Mouse (Mus musculus) neural tube, embryonic 12.5 days (tissue): Measurements from ENCODE around the gene Hist1h2bc. TPM values are rescaled to one million over a fixed set of nuclear protein-coding genes. Genes with fewer than 3 reads are reported as not detected.
"Not testable (repeated sequence)": the region's sequence is repeated elsewhere in the genome, so short reads cannot be mapped to it uniquely, and the experiment has no call there.

Source experiments
- ATAC-seq: fragments of 200-750 bp; cut with Nextera tagmentation; 2 replicates; pipeline ENCODE4 v1.8.0; 2017; ENCODE audit warnings: low read depth, mild to moderate bottlenecking, moderate TSS enrichment, moderate library complexity; ENCODE audit not compliant: low FRiP score
- H3K27ac ChIP-seq: fragments of 300-500 bp; sonication (generic); 2 replicates; pipeline ENCODE4 v1.5.1; 2016
- H3K27me3 ChIP-seq: fragments of 300-500 bp; sonication (generic); replicated peaks from 2 replicates; pipeline ENCODE4 v1.6.1; 2016; ENCODE audit warnings: mild to moderate bottlenecking
- H3K36me3 ChIP-seq: fragments of 300-500 bp; sonication (generic); 2 replicates; pipeline ENCODE4 v1.6.1; 2016; ENCODE audit warnings: mild to moderate bottlenecking
- H3K4me1 ChIP-seq: fragments of 300-500 bp; sonication (generic); 2 replicates; pipeline ENCODE4 v1.6.1; 2016
- H3K4me2 ChIP-seq: fragments of 300-500 bp; sonication (generic); replicated peaks from 2 replicates; pipeline ENCODE4 v1.6.1; 2016; ENCODE audit warnings: mild to moderate bottlenecking
- H3K4me3 ChIP-seq: fragments of 300-500 bp; sonication (generic); 2 replicates; pipeline ENCODE4 v1.5.1; 2016
- H3K9ac ChIP-seq: fragments of 300-500 bp; sonication (generic); 2 replicates; pipeline ENCODE4 v1.6.1; 2016; ENCODE audit warnings: mild to moderate bottlenecking
- H3K9me3 ChIP-seq: fragments of 300-500 bp; sonication (generic); 2 replicates; pipeline ENCODE4 v1.6.1; 2016; ENCODE audit warnings: mild to moderate bottlenecking
- WGBS: fragments of 180-500 bp; shearing (Covaris S2); methylation state at CpG from one replicate; pipeline ENCODE4 v1.1.7; 2016; 5-methylcytosine and 5-hydroxymethylcytosine counted together
- polyA plus RNA-seq: library from polyadenylated mRNA; unstranded; fragments of >200 nt; fragmentation: Nextera tagmentation; extraction: Ambion mirVana; gene quantifications from 2 replicates; pipeline ENCODE4 v1.2.1, GENCODE M21; 2016

Gene Hist1h2bc
- polyA plus RNA-seq, 1 experiment from 2014 or later = 28.0 TPM

- H3K36me3 ChIP-seq, H3K9me3 ChIP-seq, H3K4me2 ChIP-seq, H3K9ac ChIP-seq, ATAC-seq, H3K27me3 ChIP-seq, H3K4me3 ChIP-seq, H3K27ac ChIP-seq, H3K4me1 ChIP-seq: not testable (repeated sequence)
- WGBS = 92% methylated on average over 2 of the region's 2 CpGs
Measured at GRCm38 (mm10) chr13:23702801-23703200, 18.8 kb downstream of the Hist1h2bc start.

- H3K9ac ChIP-seq = no peak overlapping the region
- WGBS = 88% methylated on average over 7 of the region's 7 CpGs
Measured at GRCm38 (mm10) chr13:23705751-23706356, 21.9 kb downstream of the Hist1h2bc start.

GRCm38 (mm10) chr13:23706771-23707170 lies 22.8 kb downstream of the Hist1h2bc start:
- H3K36me3 ChIP-seq = no peaks in the 10 kb centered on the region
- H3K27me3 ChIP-seq = no peaks in the 10 kb centered on the region
- H3K4me2 ChIP-seq = no peak overlapping the region
- no peak overlapping the region for H3K27ac ChIP-seq
- H3K4me1 ChIP-seq = peaks cover 11% of the 10 kb centered on the region; the same call in 1 of the 2 replicates
- no peak overlapping the region for H3K9ac ChIP-seq
- H3K9me3 ChIP-seq = no peaks in the 10 kb centered on the region
- WGBS = 94% methylated on average over 12 of the region's 12 CpGs
- no peak for ATAC-seq
- H3K4me3 ChIP-seq = no peak overlapping the region

More at GRCm38 (mm10) chr13:23705751-23706356, 21.9 kb downstream of the Hist1h2bc start:
- Histone ChIP-seq H3K27me3 (no peaks in the 10 kb centered on the region), H3K9me3 (no peaks in the 10 kb centered on the region), H3K27ac (no peak overlapping the region), H3K4me2 (no peak overlapping the region), H3K36me3 (no peaks in the 10 kb centered on the region), H3K4me1 (peaks cover 11% of the 10 kb centered on the region; the same call in 1 of the 2 replicates), H3K4me3 (no peak overlapping the region)
- no peak for ATAC-seq

DNA sequence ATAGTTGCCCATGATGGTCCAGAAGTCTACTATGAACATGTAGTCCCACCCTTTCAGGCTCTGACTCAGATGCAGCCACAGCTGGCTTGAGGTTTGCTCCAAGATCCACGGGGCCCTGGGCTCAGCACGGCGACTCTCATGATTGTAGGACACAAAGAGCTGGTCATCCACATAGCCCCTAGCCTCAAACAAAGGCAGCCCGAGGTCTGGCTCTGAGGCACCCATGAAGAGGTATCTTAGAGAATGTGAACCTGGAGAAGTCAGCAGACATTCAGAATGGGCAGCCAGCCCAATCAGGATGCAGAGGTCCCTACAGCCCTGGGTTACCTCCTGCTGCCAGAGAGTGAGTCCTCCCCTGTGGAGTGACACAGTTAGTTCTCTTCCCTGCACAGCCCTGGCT lies 24.0 kb downstream of the Hist1h2bc start:
- Histone ChIP-seq H3K4me1 (peaks cover 11% of the 10 kb centered on the region; the same call in 1 of the 2 replicates), H3K9me3 (no peaks in the 10 kb centered on the region), H3K4me3 (no peak overlapping the region), H3K9ac (no peak overlapping the region), H3K27me3 (no peaks in the 10 kb centered on the region), H3K4me2 (no peak overlapping the region), H3K36me3 (no peaks in the 10 kb centered on the region), H3K27ac (no peak overlapping the region)
- WGBS = 79% methylated on average over 4 of the region's 4 CpGs
- ATAC-seq = no peak

DNA sequence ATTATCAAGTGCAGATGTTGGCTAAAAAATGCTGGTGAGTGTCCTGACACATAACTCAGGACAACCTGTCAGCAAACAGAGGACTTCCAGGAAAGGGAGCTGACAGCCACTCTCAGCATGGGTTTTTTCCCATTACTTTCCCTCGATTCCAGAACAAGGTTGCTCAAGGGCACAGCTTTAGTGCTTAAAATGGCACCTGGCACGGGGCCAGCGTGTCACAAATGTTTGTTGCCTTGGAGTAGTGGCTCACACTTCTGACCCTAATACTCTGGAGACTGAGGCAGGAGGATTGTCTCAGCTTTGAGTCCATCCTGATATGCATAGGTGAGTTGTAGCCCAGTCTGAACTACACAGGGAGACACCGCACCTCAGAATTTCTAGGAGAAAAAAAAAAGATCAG lies 24.7 kb downstream of the Hist1h2bc start:
- Histone ChIP-seq H3K9ac (no peak overlapping the region), H3K4me2 (no peak overlapping the region), H3K4me3 (no peak overlapping the region), H3K9me3 (no peaks in the 10 kb centered on the region), H3K36me3 (no peaks in the 10 kb centered on the region), H3K4me1 (peaks cover 11% of the 10 kb centered on the region; the same call in 1 of the 2 replicates), H3K27me3 (no peaks in the 10 kb centered on the region), H3K27ac (no peak overlapping the region)
- no peak for ATAC-seq
- WGBS = 79% methylated on average over 4 of the region's 4 CpGs

- no peaks in the 10 kb centered on the region for H3K27me3 ChIP-seq
- H3K4me3 ChIP-seq = peak overlapping the region; percentile 29
- H3K36me3 ChIP-seq = no peaks in the 10 kb centered on the region
- peak overlapping the region; percentile 67 for H3K4me2 ChIP-seq
- ATAC-seq = peak; percentile 9; the same call in 1 of the 2 replicates
- peak overlapping the region; percentile 52 for H3K9ac ChIP-seq
- H3K27ac ChIP-seq = no peak overlapping the region
- no peaks in the 10 kb centered on the region for H3K9me3 ChIP-seq
- peaks cover 11% of the 10 kb centered on the region; the same call in 1 of the 2 replicates for H3K4me1 ChIP-seq
- 14% methylated on average over 15 of the region's 15 CpGs for WGBS
Measured at GRCm38 (mm10) chr13:23709714-23710373, 25.8 kb downstream of the Hist1h2bc start.

GRCm38 (mm10) chr13:23710374-23711089 lies 26.5 kb downstream of the Hist1h2bc start, which contains the start of gene Hfe:
Hfe (minus strand) TSS chr13:23710854.
- WGBS = 3% methylated on average over 17 of the region's 17 CpGs
- no peaks in the 10 kb centered on the region for H3K27me3 ChIP-seq
- peak; percentile 63; the same call in 1 of the 2 replicates for ATAC-seq
- no peaks in the 10 kb centered on the region for H3K9me3 ChIP-seq
- no peaks in the 10 kb centered on the region for H3K36me3 ChIP-seq
- peak within 1 kb of the TSS; percentile 67 for H3K4me2 ChIP-seq
- peak within 1 kb of the TSS; percentile 52 for H3K9ac ChIP-seq
- H3K4me1 ChIP-seq = peaks cover 11% of the 10 kb centered on the region; the same call in 1 of the 2 replicates
- no peak within 1 kb of the TSS for H3K27ac ChIP-seq
- peak within 1 kb of the TSS; percentile 29 for H3K4me3 ChIP-seq

GRCm38 (mm10) chr13:23716261-23717042 lies 32.5 kb downstream of the Hist1h2bc start:
- H3K27ac ChIP-seq = no peak overlapping the region
- WGBS = 88% methylated on average over 5 of the region's 5 CpGs
- no peaks in the 10 kb centered on the region for H3K9me3 ChIP-seq
- H3K9ac ChIP-seq = no peak overlapping the region
- H3K36me3 ChIP-seq = no peaks in the 10 kb centered on the region
- H3K4me1 ChIP-seq = no peaks in the 10 kb centered on the region
- no peak for ATAC-seq
- no peak overlapping the region for H3K4me2 ChIP-seq
- H3K27me3 ChIP-seq = no peaks in the 10 kb centered on the region
- no peak overlapping the region for H3K4me3 ChIP-seq

DNA sequence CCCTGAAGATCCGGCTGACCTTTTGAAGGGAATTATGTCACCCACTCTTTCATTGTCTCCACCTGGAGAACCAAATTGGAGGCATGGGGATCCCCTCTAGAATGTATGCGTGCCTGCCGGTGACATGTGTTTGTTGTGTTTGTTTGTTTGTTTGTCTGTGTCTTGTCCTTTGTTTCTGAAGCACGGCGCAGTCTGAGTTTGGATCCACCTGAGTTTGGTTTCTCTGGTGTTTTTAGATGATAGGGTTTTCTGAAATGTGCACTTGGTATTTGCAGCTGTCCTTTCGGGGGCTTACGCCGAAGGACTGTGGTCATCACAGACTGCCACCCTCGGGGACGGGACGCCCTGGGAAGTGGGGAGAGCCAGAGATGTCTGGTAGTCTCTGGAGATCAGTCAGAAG lies 33.2 kb downstream of the Hist1h2bc start:
- no peak for ATAC-seq
- H3K27me3 ChIP-seq = no peaks in the 10 kb centered on the region
- H3K9ac ChIP-seq = no peak overlapping the region
- no peak overlapping the region for H3K27ac ChIP-seq
- WGBS = 62% methylated on average over 11 of the region's 11 CpGs
- H3K9me3 ChIP-seq = no peaks in the 10 kb centered on the region
- no peaks in the 10 kb centered on the region for H3K4me1 ChIP-seq
- no peak overlapping the region for H3K4me3 ChIP-seq
- no peak overlapping the region for H3K4me2 ChIP-seq
- H3K36me3 ChIP-seq = no peaks in the 10 kb centered on the region

DNA sequence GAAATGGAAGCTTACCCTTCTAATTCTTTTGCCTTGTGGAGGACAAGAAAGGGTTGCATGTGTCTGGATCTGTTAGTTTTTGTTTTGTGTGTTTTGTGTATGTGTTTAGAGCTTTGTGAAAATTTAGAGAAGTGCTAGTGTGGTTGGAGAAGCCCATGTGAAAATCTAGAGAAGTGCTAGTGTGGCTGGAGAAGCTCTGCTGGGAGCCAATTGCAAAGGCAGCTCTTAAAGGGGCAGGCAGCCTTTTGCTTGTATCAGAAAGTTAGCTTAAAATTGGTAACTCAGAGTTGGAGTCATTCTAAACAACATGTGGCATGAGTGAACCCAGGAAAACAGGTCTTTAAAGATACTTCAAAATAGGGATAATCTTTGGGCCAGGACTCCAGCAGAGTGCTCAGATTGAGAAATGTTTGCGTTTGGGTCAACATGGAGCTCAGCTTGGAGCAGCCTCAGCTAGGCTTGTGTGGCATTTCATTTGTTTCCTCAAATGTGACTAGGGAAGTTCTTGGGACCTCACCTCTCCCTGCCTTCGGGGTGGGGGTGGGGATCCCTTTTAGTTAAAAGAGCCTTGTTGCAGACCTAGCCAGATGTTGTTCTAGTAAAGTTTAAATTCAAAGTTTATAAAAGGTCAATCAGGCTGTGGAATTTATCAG lies 33.7 kb downstream of the Hist1h2bc start:
- not testable (repeated sequence) for H3K4me1 ChIP-seq, H3K27ac ChIP-seq, H3K4me3 ChIP-seq, H3K4me2 ChIP-seq, H3K9me3 ChIP-seq, ATAC-seq, H3K9ac ChIP-seq, H3K27me3 ChIP-seq, H3K36me3 ChIP-seq
- 19% methylated on average over 2 of the region's 2 CpGs for WGBS

- H3K27me3 ChIP-seq = no peaks in the 10 kb centered on the region
- no peak overlapping the region for H3K4me3 ChIP-seq
- no peak overlapping the region for H3K4me2 ChIP-seq
- H3K9ac ChIP-seq = no peak overlapping the region
- no peaks in the 10 kb centered on the region for H3K4me1 ChIP-seq
- H3K9me3 ChIP-seq = no peaks in the 10 kb centered on the region
- WGBS = 89% methylated on average over 4 of the region's 4 CpGs
- no peak for ATAC-seq
- H3K36me3 ChIP-seq = no peaks in the 10 kb centered on the region
- no peak overlapping the region for H3K27ac ChIP-seq
Measured at GRCm38 (mm10) chr13:23724239-23724638, 40.2 kb downstream of the Hist1h2bc start.
